Comparison of ENCODE assay signal across 8 mouse cellular contexts in the genomic region with DNA sequence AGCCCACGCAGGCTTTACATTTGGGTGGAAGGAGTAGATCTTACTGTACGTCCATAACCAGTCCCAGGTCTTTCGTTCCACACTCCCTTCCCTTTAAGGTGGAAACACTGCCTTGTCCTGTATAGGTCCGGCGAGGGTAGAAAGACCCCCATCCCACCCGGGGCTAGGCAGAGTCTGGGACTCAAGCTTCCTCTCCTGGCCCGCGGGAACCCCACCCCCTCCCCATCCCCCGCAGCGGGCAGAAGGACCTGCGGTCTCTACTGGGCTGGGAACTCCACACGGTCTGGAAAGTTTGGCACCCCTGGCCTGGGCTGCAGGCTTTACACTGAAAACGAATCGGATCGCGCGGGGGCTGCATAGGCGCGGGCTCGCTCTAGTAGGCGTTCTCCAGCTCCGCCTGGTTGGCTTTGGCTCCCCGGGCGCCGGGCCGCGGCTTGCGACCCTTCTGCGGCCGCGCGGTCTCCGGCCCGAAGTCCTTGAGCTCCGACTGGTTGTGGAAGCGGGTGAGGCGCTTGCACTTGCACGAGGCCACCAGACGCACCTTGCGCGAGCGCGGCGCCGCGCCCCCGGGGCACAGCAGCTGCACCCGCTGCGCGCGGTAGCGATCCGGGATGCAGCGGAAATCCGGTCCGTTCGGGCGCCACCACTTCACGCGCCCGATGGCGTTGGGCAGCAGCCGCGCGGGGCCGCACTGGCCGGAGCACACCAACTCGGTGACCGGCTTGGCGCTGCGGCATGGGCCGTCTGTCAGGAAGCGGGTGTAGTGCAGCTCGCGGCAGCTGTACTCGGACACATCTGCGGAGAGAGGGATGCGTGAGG. TPM values are rescaled to one million over a fixed set of nuclear protein-coding genes. Genes with fewer than 3 reads are reported as not detected.
A peak's percentile ranks its signal among the peaks of the same experiment; 100 is the strongest.
DNase-seq lines count a peak whose midpoint lies in the region; ATAC-seq and TF ChIP-seq lines count a peak whose summit lies in the region.

No protein-coding gene starts in this region.

- peak overlapping the region; percentile 98 for H3K4me2 ChIP-seq in limb, embryonic 13.5 days (replicated peaks)
- H3K4me2 ChIP-seq in neural tube, embryonic 13.5 days, result peak overlapping the region; percentile 93

- TF ChIP-seq CTCF in left cerebral cortex, adult 2 months (IDR thresholded peaks at IDR 0.05), result no peak

- intact Hi-C loops in left cerebral cortex, adult 2 months (cut with DNase I), result no loop called here
- intact Hi-C loops in left cerebral cortex, postnatal 25 days (cut with DNase I), result no loop called here

- no peak overlapping the region for H3K27ac ChIP-seq in left cerebral cortex, adult 2 months
- H3K27ac ChIP-seq in limb, embryonic 13.5 days, result no peak overlapping the region
- 0 out of 2 replicates have a peak overlapping the region, but pooled peaks have one; percentile 33 for H3K27ac ChIP-seq in neural tube, embryonic 13.5 days (replicated peaks)

- H3K9me3 ChIP-seq in limb, embryonic 13.5 days, result no peaks in the 10 kb centered on the region
- no peaks in the 10 kb centered on the region for H3K9me3 ChIP-seq in neural tube, embryonic 13.5 days

- H3K36me3 ChIP-seq in limb, embryonic 13.5 days, result no peaks in the 10 kb centered on the region
- H3K36me3 ChIP-seq in neural tube, embryonic 13.5 days, result no peaks in the 10 kb centered on the region

- H3K4me1 ChIP-seq in limb, embryonic 13.5 days, result peaks cover 30% of the 10 kb centered on the region
- peaks cover 51% of the 10 kb centered on the region for H3K4me1 ChIP-seq in neural tube, embryonic 13.5 days (replicated peaks)

- peak; percentile 18 for ATAC-seq in granulocyte monocyte progenitor cell, adult 5-6 weeks (replicated peaks; ENCODE audit: poor library complexity, severe bottlenecking)
- no peak for ATAC-seq in limb, embryonic 13.5 days (ENCODE audit: low FRiP score, low read depth)
- ATAC-seq in neural tube, embryonic 13.5 days (ENCODE audit: low read depth), result peak; percentile 32

- peak overlapping the region; percentile 67 for H3K9ac ChIP-seq in limb, embryonic 13.5 days
- H3K9ac ChIP-seq in neural tube, embryonic 13.5 days, result peak overlapping the region; percentile 75

- no peak for DNase-seq in left cerebral cortex, adult 2 months (ENCODE audit: extremely low spot score in 1 of 2, low spot score in 2 of 2)
- no peak for DNase-seq in left cerebral cortex, adult 18-20 months (ENCODE audit: low spot score in 2 of 2)
- peak; percentile 53 for DNase-seq in brain, adult 2 months (ENCODE audit: low read depth, low spot score)
- no peak for DNase-seq in ovary, postnatal 14 days (ENCODE audit: low spot score)
- DNase-seq in left cerebral cortex, postnatal 25 days (ENCODE audit: low spot score in 2 of 2), result no peak

- H3K4me3 ChIP-seq in left cerebral cortex, adult 2 months, result peak overlapping the region; percentile 49
- H3K4me3 ChIP-seq in limb, embryonic 13.5 days, result peak overlapping the region; percentile 58
- peak overlapping the region; percentile 54 for H3K4me3 ChIP-seq in neural tube, embryonic 13.5 days

- H3K27me3 ChIP-seq in limb, embryonic 13.5 days, result peaks cover 89% of the 10 kb centered on the region
- H3K27me3 ChIP-seq in neural tube, embryonic 13.5 days, result peaks cover 88% of the 10 kb centered on the region

- under 1% methylated on average over 78 of the region's 78 CpGs for WGBS in limb, embryonic 13.5 days
- under 1% methylated on average over 78 of the region's 78 CpGs for WGBS in neural tube, embryonic 13.5 days

RNA-seq across cellular contexts. Expression of a gene that starts 3.1 kb away (rescaled TPM):
- total RNA-seq in left cerebral cortex, adult 2 months (2021), result not detected
- total RNA-seq in left cerebral cortex, adult 18-20 months (2021), result not detected
- total RNA-seq in granulocyte monocyte progenitor cell, adult 5-6 weeks (2014; fragmentation: Nextera tagmentation), result not detected in 2 replicates
- not detected in 2 replicates for total RNA-seq in granulocyte monocyte progenitor cell, adult 5-6 weeks (2017)
- 0.38 TPM in 2 replicates for polyA plus RNA-seq in limb, embryonic 13.5 days (2015; fragmentation: Nextera tagmentation; extraction: Ambion mirVana)
- 0.08 and 0.14 TPM in 2 replicates for polyA plus RNA-seq in neural tube, embryonic 13.5 days (2015; fragmentation: Nextera tagmentation; extraction: Ambion mirVana)
- not detected for total RNA-seq in left cerebral cortex, postnatal 25 days (2021)

RNA-seq across cellular contexts. Expression of a gene that starts 20.4 kb away (rescaled TPM):
- total RNA-seq in left cerebral cortex, adult 2 months (2021), result not detected
- total RNA-seq in left cerebral cortex, adult 18-20 months (2021), result not detected
- not detected in 2 replicates for total RNA-seq in granulocyte monocyte progenitor cell, adult 5-6 weeks (2014; fragmentation: Nextera tagmentation)
- not detected in 2 replicates for total RNA-seq in granulocyte monocyte progenitor cell, adult 5-6 weeks (2017)
- polyA plus RNA-seq in limb, embryonic 13.5 days (2015; fragmentation: Nextera tagmentation; extraction: Ambion mirVana), result not detected in 2 replicates
- not detected in 2 replicates for polyA plus RNA-seq in neural tube, embryonic 13.5 days (2015; fragmentation: Nextera tagmentation; extraction: Ambion mirVana)
- total RNA-seq in left cerebral cortex, postnatal 25 days (2021), result not detected

RNA-seq across cellular contexts. Expression of a gene that starts 23.1 kb away (rescaled TPM):
- total RNA-seq in left cerebral cortex, adult 2 months (2021), result 100 to 1,000 TPM; 206 to 220 TPM
- total RNA-seq in left cerebral cortex, adult 18-20 months (2021), result 100 to 1,000 TPM; 195 to 205 TPM
- 3.9 and 4.3 TPM in 2 replicates for total RNA-seq in granulocyte monocyte progenitor cell, adult 5-6 weeks (2014; fragmentation: Nextera tagmentation)
- 0.95 and 1.1 TPM in 2 replicates for total RNA-seq in granulocyte monocyte progenitor cell, adult 5-6 weeks (2017)
- polyA plus RNA-seq in limb, embryonic 13.5 days (2015; fragmentation: Nextera tagmentation; extraction: Ambion mirVana), result 18.6 and 19.4 TPM in 2 replicates
- polyA plus RNA-seq in neural tube, embryonic 13.5 days (2015; fragmentation: Nextera tagmentation; extraction: Ambion mirVana), result 19.7 and 20.2 TPM in 2 replicates
- 100 to 1,000 TPM; 217 to 237 TPM for total RNA-seq in left cerebral cortex, postnatal 25 days (2021)

Comparison
In these comparisons a context has a peak if more than half of its experiments do, and no peak if none do; other contexts are left out.
1. RNA of a gene that starts 23.1 kb away (total RNA-seq): 217 to 237 TPM in left cerebral cortex, postnatal 25 days, 206 to 220 TPM in left cerebral cortex, adult 2 months and 195 to 205 TPM in left cerebral cortex, adult 18-20 months; 0.95 to 4.3 TPM in granulocyte monocyte progenitor cell, adult 5-6 weeks; every median in the first group is over 10 times any median in the second.
2. Peak in every context shown above with its lines, with median percentiles within 50 percentile points of each other: H3K4me3 ChIP-seq.